Mouse (Mus musculus): ENCODE measurements around the gene Mfap1a.

The Mfap1a gene

GRCm38 (mm10) chr2:121442259-121443067, 64.0 kb downstream of the Mfap1a start:
- CTCF ChIA-PET: interaction anchor here (1.6 kb wide), 1 partner anchor 11 kb away, joined by 6 read pairs; no protein-coding TSS in a partner anchor

Data from spleen, embryonic (tissue).